Mouse (Mus musculus): ENCODE data around the gene Col4a3bp. TPM values are rescaled to one million over a fixed set of nuclear protein-coding genes. Genes with fewer than 3 reads are reported as not detected.

Gene Col4a3bp
- total RNA-seq (2018; cell fraction: chromatin; rRNA removed): 100 to 1,000 TPM; 145 to 318 (median 210) TPM
- 10 to 100 TPM; 37.6 to 68.8 (median 52.4) TPM for total RNA-seq (2018; cell fraction: cytosol; rRNA removed)
- 100 to 1,000 TPM; 104 to 290 (median 162) TPM for total RNA-seq (2018; cell fraction: nucleus; rRNA removed)
- polyA plus RNA-seq (2018): 34.6 to 40.1 TPM (median 35.6 TPM) in 3 replicates

DNA sequence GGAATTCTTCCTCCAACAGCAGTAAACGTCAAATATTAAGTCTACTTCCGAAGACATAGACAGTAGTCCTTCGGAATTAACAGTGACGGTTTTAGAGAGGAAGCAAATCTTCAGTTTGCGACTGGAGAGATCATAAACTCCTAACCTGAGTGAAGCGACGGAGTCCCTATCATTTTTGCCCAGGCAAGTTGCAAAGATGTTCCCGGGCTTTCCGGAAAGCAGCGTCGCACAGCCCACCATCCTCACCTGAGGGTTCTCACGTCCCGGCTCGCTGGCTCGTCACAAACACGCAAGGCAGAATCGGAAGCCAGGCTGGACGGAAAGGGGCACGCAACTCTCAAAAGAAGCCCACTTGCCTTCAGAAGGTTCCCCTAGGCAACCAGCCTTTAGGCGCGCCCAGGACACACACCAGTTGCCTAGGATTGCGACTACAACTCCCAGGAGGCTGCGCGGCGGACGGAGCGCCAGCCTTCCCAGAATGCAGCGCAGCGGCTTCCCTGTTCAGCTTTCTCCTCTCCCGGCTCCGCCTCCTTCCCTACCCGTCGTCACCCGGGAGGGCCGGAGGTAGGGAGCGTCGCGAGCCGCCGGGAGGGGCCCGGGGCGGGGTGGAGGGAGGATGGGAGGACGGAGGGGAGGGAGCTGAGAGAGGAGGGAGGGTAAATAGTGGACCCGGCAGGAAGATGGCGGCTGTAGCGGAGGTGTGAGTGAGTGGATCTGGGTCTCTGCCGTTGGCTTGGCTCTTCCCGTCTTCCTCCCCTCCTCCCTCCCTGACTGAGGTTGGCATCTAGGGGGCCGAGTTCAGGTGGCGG, at the start of gene Col4a3bp, which contains the start of gene Polk:
Col4a3bp (plus strand) TSS at position 538 of the 809 bp plus-strand sequence.
Polk (minus strand) TSS at position 499 of the 809 bp plus-strand sequence.
- peak within 1 kb of the TSS; percentile 84 for H3K4me3 ChIP-seq (ENCODE audit: inconsistent target)
- H3K79me2 ChIP-seq (ENCODE audit: inconsistent target): peaks cover 95% of the 10 kb centered on the region
- peak within 1 kb of the TSS; percentile 86 for H3K27ac ChIP-seq
- WGBS (ENCODE audit: missing documents): under 1% methylated on average over 34 of the region's 50 CpGs
- no peaks in the 10 kb centered on the region for H3K36me3 ChIP-seq (ENCODE audit: inconsistent target)

DNA sequence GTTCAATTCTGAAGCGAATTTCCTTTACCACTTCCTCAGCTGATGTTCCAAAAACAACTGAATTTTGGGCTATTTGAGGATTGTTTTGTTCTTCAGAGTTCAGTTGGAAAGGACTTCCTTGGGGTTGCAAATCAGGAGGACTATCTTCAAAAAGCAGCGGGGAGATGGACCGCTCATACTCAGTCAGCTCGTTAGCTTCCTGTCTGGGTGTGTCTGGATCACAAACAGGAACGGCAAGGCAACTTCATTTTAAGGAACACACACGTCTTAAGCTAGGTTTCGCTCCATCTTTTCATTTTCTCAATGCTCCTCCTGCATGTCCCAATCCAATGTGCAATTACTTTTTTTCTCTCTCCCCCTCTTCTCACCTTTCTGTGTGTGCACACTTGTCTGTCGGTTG, 45.8 kb upstream of the Col4a3bp start:
- Histone ChIP-seq H3K27ac (no peak overlapping the region), H3K4me3 (ENCODE audit: inconsistent target) (no peak overlapping the region), H3K79me2 (ENCODE audit: inconsistent target) (no peaks in the 10 kb centered on the region), H3K36me3 (ENCODE audit: inconsistent target) (peaks cover 19% of the 10 kb centered on the region; the same call in 1 of the 2 replicates)
- 17% methylated on average over 8 of the region's 8 CpGs for WGBS (ENCODE audit: missing documents)

DNA sequence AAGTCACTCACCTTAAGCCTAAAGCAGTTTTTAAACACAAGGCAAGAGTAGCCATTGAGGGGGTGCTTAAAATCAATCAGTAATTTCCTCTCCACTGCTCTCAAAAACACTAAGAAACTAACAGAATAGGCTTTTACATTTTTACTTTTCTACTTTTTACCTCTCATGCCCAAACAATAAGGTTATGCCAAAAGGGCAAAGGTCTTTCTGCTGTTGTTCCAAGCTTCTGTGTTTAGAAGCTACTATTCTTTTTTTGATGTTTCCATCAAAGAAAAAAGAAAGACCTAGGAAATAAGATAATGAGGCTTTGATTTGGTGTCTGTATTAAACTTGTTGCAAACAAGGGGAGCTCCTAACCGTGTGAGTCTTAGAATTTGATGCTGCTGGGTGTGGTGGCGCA, 42.5 kb upstream of the Col4a3bp start:
- no peak overlapping the region for H3K4me3 ChIP-seq (ENCODE audit: inconsistent target)
- WGBS (ENCODE audit: missing documents): 100% methylated on average over 2 of the region's 2 CpGs
- no peak overlapping the region for H3K27ac ChIP-seq
- H3K79me2 ChIP-seq (ENCODE audit: inconsistent target): no peaks in the 10 kb centered on the region
- peaks cover 15% of the 10 kb centered on the region; the same call in 1 of the 2 replicates for H3K36me3 ChIP-seq (ENCODE audit: inconsistent target)

DNA sequence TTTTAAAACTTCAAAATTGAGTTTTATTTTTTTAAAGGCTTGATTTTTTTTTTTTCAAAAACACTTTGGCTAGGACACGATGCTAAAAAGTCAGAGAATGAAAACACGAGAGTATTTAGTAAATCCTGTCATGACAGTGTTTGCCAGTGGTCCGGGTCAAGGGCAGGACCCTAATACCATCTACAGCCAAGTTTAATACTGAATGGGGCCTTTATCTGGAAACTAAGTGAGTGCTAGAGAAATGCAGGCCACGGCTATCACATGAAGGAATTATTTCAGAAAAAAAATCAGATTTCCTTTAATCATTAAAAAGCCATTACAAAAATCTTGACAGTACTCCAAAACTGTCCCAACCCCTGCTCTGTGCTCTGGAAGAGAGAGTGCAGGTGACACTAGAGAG, 36.8 kb upstream of the Col4a3bp start:
- Histone ChIP-seq H3K27ac (no peak overlapping the region), H3K79me2 (ENCODE audit: inconsistent target) (peaks cover 9% of the 10 kb centered on the region; the same call in 1 of the 2 replicates), H3K4me3 (ENCODE audit: inconsistent target) (no peak overlapping the region), H3K36me3 (ENCODE audit: inconsistent target) (peaks cover 8% of the 10 kb centered on the region; the same call in 1 of the 2 replicates)
- WGBS (ENCODE audit: missing documents): 100% methylated on average over 4 of the region's 4 CpGs

- H3K4me3 ChIP-seq (ENCODE audit: inconsistent target): no peak overlapping the region
- peaks cover 9% of the 10 kb centered on the region; the same call in 1 of the 2 replicates for H3K79me2 ChIP-seq (ENCODE audit: inconsistent target)
- 30% methylated on average over 6 of the region's 6 CpGs for WGBS (ENCODE audit: missing documents)
- H3K36me3 ChIP-seq (ENCODE audit: inconsistent target): peaks cover 1% of the 10 kb centered on the region; the same call in 1 of the 2 replicates
- no peak overlapping the region for H3K27ac ChIP-seq
Measured at GRCm38 (mm10) chr13:96506313-96506712, 36.1 kb upstream of the Col4a3bp start.

GRCm38 (mm10) chr13:96507541-96507940, 34.9 kb upstream of the Col4a3bp start:
- WGBS (ENCODE audit: missing documents): 88% methylated on average over 4 of the region's 4 CpGs
- peaks cover 9% of the 10 kb centered on the region; the same call in 1 of the 2 replicates for H3K79me2 ChIP-seq (ENCODE audit: inconsistent target)
- no peak overlapping the region for H3K27ac ChIP-seq
- no peaks in the 10 kb centered on the region for H3K36me3 ChIP-seq (ENCODE audit: inconsistent target)
- no peak overlapping the region for H3K4me3 ChIP-seq (ENCODE audit: inconsistent target)

- Histone ChIP-seq H3K4me3 (ENCODE audit: inconsistent target) (no peak overlapping the region; the same call in 1 of the 2 replicates), H3K27ac (peak overlapping the region; percentile 69), H3K36me3 (ENCODE audit: inconsistent target) (0 out of 2 replicates have a peak, but pooled peaks cover 3% of the 10 kb centered on the region), H3K79me2 (ENCODE audit: inconsistent target) (peaks cover 9% of the 10 kb centered on the region; the same call in 1 of the 2 replicates)
- WGBS (ENCODE audit: missing documents): 1% methylated on average over 13 of the region's 13 CpGs
Measured at GRCm38 (mm10) chr13:96510635-96511034, 31.8 kb upstream of the Col4a3bp start.

GRCm38 (mm10) chr13:96511262-96511661, 31.2 kb upstream of the Col4a3bp start:
- 0 out of 2 replicates have a peak, but pooled peaks cover 8% of the 10 kb centered on the region for H3K36me3 ChIP-seq (ENCODE audit: inconsistent target)

DNA sequence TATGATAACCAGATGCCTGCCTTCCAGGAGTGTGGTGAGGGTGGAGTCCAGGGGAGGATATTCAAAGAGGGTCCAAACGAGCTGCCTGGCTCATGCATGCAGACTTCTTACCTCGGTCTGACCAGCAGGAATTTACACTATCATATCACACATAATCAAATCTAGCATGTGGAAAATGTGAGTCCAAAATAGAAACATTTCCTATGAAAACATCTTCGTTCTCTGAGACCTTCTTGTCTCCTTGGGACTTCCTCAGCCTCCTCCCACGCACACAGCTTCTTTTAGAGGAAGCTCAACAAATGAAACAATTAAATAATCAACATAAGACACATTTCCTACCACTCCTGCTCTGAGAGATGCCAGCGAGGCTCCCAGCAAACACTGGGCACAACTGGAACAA, 30.5 kb upstream of the Col4a3bp start:
- Histone ChIP-seq H3K27ac (peak overlapping the region; percentile 69), H3K36me3 (ENCODE audit: inconsistent target) (0 out of 2 replicates have a peak, but pooled peaks cover 9% of the 10 kb centered on the region), H3K79me2 (ENCODE audit: inconsistent target) (peaks cover 9% of the 10 kb centered on the region; the same call in 1 of the 2 replicates), H3K4me3 (ENCODE audit: inconsistent target) (no peak overlapping the region)
- WGBS (ENCODE audit: missing documents): 56% methylated on average over 5 of the region's 5 CpGs

More at GRCm38 (mm10) chr13:96511262-96511661, 31.2 kb upstream of the Col4a3bp start:
- Histone ChIP-seq H3K79me2 (ENCODE audit: inconsistent target) (peaks cover 9% of the 10 kb centered on the region; the same call in 1 of the 2 replicates), H3K27ac (peak overlapping the region; percentile 69), H3K4me3 (ENCODE audit: inconsistent target) (no peak overlapping the region)
- 64% methylated on average over 1 of the region's 1 CpGs for WGBS (ENCODE audit: missing documents)

- 0 out of 2 replicates have a peak, but pooled peaks cover 9% of the 10 kb centered on the region for H3K36me3 ChIP-seq (ENCODE audit: inconsistent target)
- no peak overlapping the region for H3K27ac ChIP-seq
- no peak overlapping the region for H3K4me3 ChIP-seq (ENCODE audit: inconsistent target)
- WGBS (ENCODE audit: missing documents): 93% methylated on average over 5 of the region's 5 CpGs
- H3K79me2 ChIP-seq (ENCODE audit: inconsistent target): peaks cover 7% of the 10 kb centered on the region; the same call in 1 of the 2 replicates
Measured at GRCm38 (mm10) chr13:96514154-96514942, 28.1 kb upstream of the Col4a3bp start.

DNA sequence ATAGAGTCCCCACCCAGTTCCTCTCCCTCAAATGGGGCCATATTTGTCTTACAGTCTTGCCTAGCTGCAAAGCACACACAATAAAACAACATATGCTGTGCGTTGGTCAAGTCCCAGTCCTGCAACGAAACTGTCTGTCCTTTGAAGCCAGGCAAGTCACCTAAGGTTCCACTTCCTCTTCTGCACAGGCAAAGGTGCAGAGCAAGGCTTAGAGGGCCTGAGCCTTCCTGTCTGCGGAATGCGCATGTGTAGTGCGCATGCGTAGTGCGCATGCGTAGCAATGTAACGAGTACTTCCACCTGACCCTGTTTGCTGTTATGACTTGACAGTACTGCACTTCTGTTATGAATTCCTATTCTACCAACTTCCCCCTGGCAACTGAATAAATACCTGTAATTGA, 26.2 kb upstream of the Col4a3bp start:
- Histone ChIP-seq H3K27ac (no peak overlapping the region), H3K4me3 (ENCODE audit: inconsistent target) (no peak overlapping the region), H3K79me2 (ENCODE audit: inconsistent target) (0 out of 2 replicates have a peak, but pooled peaks cover 6% of the 10 kb centered on the region), H3K36me3 (ENCODE audit: inconsistent target) (0 out of 2 replicates have a peak, but pooled peaks cover 9% of the 10 kb centered on the region)
- WGBS (ENCODE audit: missing documents): 83% methylated on average over 9 of the region's 9 CpGs

DNA sequence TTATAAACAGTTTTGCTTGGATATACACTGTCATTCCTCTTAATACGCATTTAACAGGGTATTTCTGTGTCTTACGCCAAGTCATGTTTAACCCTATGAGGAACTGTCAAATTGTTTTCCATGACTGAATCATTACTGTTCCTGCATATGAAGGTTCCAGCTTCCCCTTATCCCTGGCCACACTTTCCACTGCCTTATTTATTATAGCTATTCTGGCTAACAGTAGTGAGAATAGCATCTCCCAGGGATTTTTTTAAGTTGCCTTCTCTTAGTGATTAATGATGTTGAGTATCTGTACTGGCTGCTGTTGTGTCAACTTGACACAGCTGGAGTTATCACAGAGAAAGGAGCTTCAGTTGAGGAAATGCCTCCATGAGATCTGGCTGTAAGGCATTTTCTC, 25.1 kb upstream of the Col4a3bp start:
- H3K79me2 ChIP-seq (ENCODE audit: inconsistent target): 0 out of 2 replicates have a peak, but pooled peaks cover 6% of the 10 kb centered on the region
- H3K27ac ChIP-seq: no peak overlapping the region
- H3K4me3 ChIP-seq (ENCODE audit: inconsistent target): no peak overlapping the region
- H3K36me3 ChIP-seq (ENCODE audit: inconsistent target): 0 out of 2 replicates have a peak, but pooled peaks cover 9% of the 10 kb centered on the region
- 98% methylated on average over 2 of the region's 2 CpGs for WGBS (ENCODE audit: missing documents)

- H3K79me2 ChIP-seq (ENCODE audit: inconsistent target): peaks cover 22% of the 10 kb centered on the region; the same call in 1 of the 2 replicates
- 81% methylated on average over 2 of the region's 3 CpGs for WGBS (ENCODE audit: missing documents)
- H3K4me3 ChIP-seq (ENCODE audit: inconsistent target): no peak overlapping the region
- H3K36me3 ChIP-seq (ENCODE audit: inconsistent target): 0 out of 2 replicates have a peak, but pooled peaks cover 1% of the 10 kb centered on the region
- H3K27ac ChIP-seq: no peak overlapping the region
Measured at GRCm38 (mm10) chr13:96521294-96521693, 21.1 kb upstream of the Col4a3bp start.

GRCm38 (mm10) chr13:96527022-96527421, 15.4 kb upstream of the Col4a3bp start:
- 100% methylated on average over 3 of the region's 3 CpGs for WGBS (ENCODE audit: missing documents)

More at GRCm38 (mm10) chr13:96527022-96527421, 15.4 kb upstream of the Col4a3bp start:
- no peak overlapping the region for H3K4me3 ChIP-seq (ENCODE audit: inconsistent target)
- peaks cover 71% of the 10 kb centered on the region for H3K79me2 ChIP-seq (ENCODE audit: inconsistent target)
- H3K27ac ChIP-seq: no peak overlapping the region
- no peaks in the 10 kb centered on the region for H3K36me3 ChIP-seq (ENCODE audit: inconsistent target)
